Comparison of ENCODE assay signal across 14 mouse cellular contexts in the genomic region with DNA sequence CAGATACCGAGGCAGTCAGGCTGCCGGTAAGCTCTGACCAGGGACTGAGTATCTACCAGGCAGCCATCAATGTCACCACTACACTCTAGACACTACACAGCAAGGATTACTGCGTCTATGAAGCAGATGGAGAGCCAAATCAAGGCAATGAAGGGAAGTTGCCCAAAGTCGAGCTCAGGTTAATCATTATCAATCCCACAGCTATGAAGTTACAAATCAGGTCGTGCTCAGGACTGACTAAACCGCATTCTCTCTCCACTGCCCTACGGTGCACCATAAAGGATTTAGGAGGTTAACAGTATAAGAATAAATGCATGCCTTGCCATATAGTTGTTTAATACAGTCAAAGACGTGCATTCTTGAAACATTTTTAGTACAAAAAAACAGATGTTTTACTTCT.
"Had no signal": no experiment of that assay in that cellular context is flagged by ENCODE, and none has a peak within 500 bp of the region (broad histone marks: within the 10 kb centered on the region; RNA-seq: fewer than 3 reads in every experiment).

No protein-coding gene starts in this region.

- DNase-seq: layer of hippocampus, adult 9-11 months; layer of hippocampus, postnatal 36 days; lung, embryonic 14.5 days; lung, postnatal 10 days; lung, postnatal 4 days; right cerebral cortex, postnatal 14 days; thymus, adult 2 months; thymus, postnatal 25 days had no signal

- H3K4me3 ChIP-seq: limb, embryonic 15.5 days; liver, embryonic 15.5 days; midbrain, embryonic 10.5 days; stomach, embryonic 15.5 days had no signal

- H3K4me1 ChIP-seq: liver, embryonic 15.5 days; midbrain, embryonic 10.5 days; stomach, embryonic 15.5 days had no signal

- H3K4me2 ChIP-seq: limb, embryonic 15.5 days; liver, embryonic 15.5 days; lung, embryonic 14.5 days; stomach, embryonic 15.5 days had no signal

- H3K27me3 ChIP-seq: limb, embryonic 15.5 days; liver, embryonic 15.5 days; stomach, embryonic 15.5 days had no signal

- H3K9ac ChIP-seq: limb, embryonic 15.5 days; liver, embryonic 15.5 days; lung, embryonic 14.5 days; stomach, embryonic 15.5 days had no signal

- H3K9me3 ChIP-seq: limb, embryonic 15.5 days; liver, embryonic 15.5 days; midbrain, embryonic 10.5 days; stomach, embryonic 15.5 days had no signal

- H3K27ac ChIP-seq: hindbrain, postnatal 0 days; limb, embryonic 15.5 days; liver, embryonic 15.5 days; midbrain, embryonic 10.5 days; stomach, embryonic 15.5 days had no signal

- ATAC-seq: hindbrain, postnatal 0 days; midbrain, embryonic 16.5 days had no signal
